8 mouse cellular contexts compared by ENCODE assay signal in genomic region chr1:82839614-82840421, GRCm38 (mm10). TPM values are rescaled to one million over a fixed set of nuclear protein-coding genes. Genes with fewer than 3 reads are reported as not detected.
DNase-seq lines count a peak whose midpoint lies in the region; ATAC-seq and TF ChIP-seq lines count a peak whose summit lies in the region.

No protein-coding gene starts in this region.

- H3K36me3 ChIP-seq in embryonic facial prominence, embryonic 11.5 days (replicated peaks; ENCODE audit: control insufficient read depth, insufficient read depth, low read depth, low read length) = no peaks in the 10 kb centered on the region
- no peaks in the 10 kb centered on the region for H3K36me3 ChIP-seq in hindbrain, embryonic 14.5 days (replicated peaks; ENCODE audit: control insufficient read depth, insufficient read depth)
- no peaks in the 10 kb centered on the region for H3K36me3 ChIP-seq in lung, postnatal 0 days (ENCODE audit: insufficient read depth, low read length)
- no peaks in the 10 kb centered on the region for H3K36me3 ChIP-seq in stomach, embryonic 14.5 days (ENCODE audit: control insufficient read depth, insufficient read depth, low read length)

- no peak for TF ChIP-seq CTCF in lung, postnatal 0 days (IDR thresholded peaks at IDR 0.05)

- TF ChIP-seq EP300 in lung, postnatal 0 days (IDR thresholded peaks at IDR 0.05) = no peak

- no peaks in the 10 kb centered on the region for H3K9me3 ChIP-seq in embryonic facial prominence, embryonic 11.5 days (replicated peaks; ENCODE audit: control insufficient read depth, low read length)
- H3K9me3 ChIP-seq in hindbrain, embryonic 14.5 days (ENCODE audit: control insufficient read depth, low read length) = no peaks in the 10 kb centered on the region
- H3K9me3 ChIP-seq in lung, postnatal 0 days (ENCODE audit: low read length) = no peaks in the 10 kb centered on the region
- no peaks in the 10 kb centered on the region for H3K9me3 ChIP-seq in stomach, embryonic 14.5 days (ENCODE audit: control insufficient read depth, low read depth, low read length)

- peak overlapping the region; percentile 76 for H3K27ac ChIP-seq in embryonic facial prominence, embryonic 11.5 days (replicated peaks; ENCODE audit: low read depth, low read length)
- peak overlapping the region; percentile 86 for H3K27ac ChIP-seq in hindbrain, embryonic 14.5 days
- H3K27ac ChIP-seq in lung, postnatal 0 days (ENCODE audit: low read length) = peak overlapping the region; percentile 88
- H3K27ac ChIP-seq in stomach, embryonic 14.5 days (ENCODE audit: low read length) = peak overlapping the region; percentile 53; the same call in 1 of the 2 replicates

- peak; percentile 74 for ATAC-seq in embryonic facial prominence, embryonic 11.5 days (replicated peaks; ENCODE audit: insufficient number of reproducible peaks, low FRiP score, low TSS enrichment, low read depth)
- ATAC-seq in hindbrain, embryonic 14.5 days (ENCODE audit: low FRiP score) = peak; percentile 78
- ATAC-seq in lung, postnatal 0 days = peak; percentile 79
- peak; percentile 75 for ATAC-seq in stomach, embryonic 14.5 days (ENCODE audit: insufficient number of reproducible peaks, insufficient read depth, low FRiP score, low read depth)

- H3K4me3 ChIP-seq in embryonic facial prominence, embryonic 11.5 days (ENCODE audit: low read depth, low read length) = peak overlapping the region; percentile 97
- peak overlapping the region; percentile 97 for H3K4me3 ChIP-seq in hindbrain, embryonic 14.5 days (replicated peaks; ENCODE audit: low read length)
- peak overlapping the region; percentile 99 for H3K4me3 ChIP-seq in lung, postnatal 0 days (ENCODE audit: low read depth, low read length)
- peak overlapping the region; percentile 96 for H3K4me3 ChIP-seq in stomach, embryonic 14.5 days (ENCODE audit: low read depth, low read length)

- peak overlapping the region; percentile 90 for H3K9ac ChIP-seq in embryonic facial prominence, embryonic 11.5 days (replicated peaks; ENCODE audit: low read length)
- peak overlapping the region; percentile 90 for H3K9ac ChIP-seq in hindbrain, embryonic 14.5 days
- H3K9ac ChIP-seq in lung, postnatal 0 days (replicated peaks; ENCODE audit: low read depth) = peak overlapping the region; percentile 91
- H3K9ac ChIP-seq in stomach, embryonic 14.5 days (replicated peaks; ENCODE audit: low read depth, low read length) = peak overlapping the region; percentile 84

- H3K4me2 ChIP-seq in embryonic facial prominence, embryonic 11.5 days (ENCODE audit: low read depth, low read length) = peak overlapping the region; percentile 82
- peak overlapping the region; percentile 83 for H3K4me2 ChIP-seq in hindbrain, embryonic 14.5 days (replicated peaks)
- peak overlapping the region; percentile 91 for H3K4me2 ChIP-seq in lung, postnatal 0 days (replicated peaks; ENCODE audit: low read depth, low read length)
- peak overlapping the region; percentile 82 for H3K4me2 ChIP-seq in stomach, embryonic 14.5 days (replicated peaks; ENCODE audit: low read depth, low read length)

- peak; percentile 28 to 57 for DNase-seq in kidney, postnatal 25 days
- DNase-seq in kidney, postnatal 14 days = no peak
- peak; percentile 63 for DNase-seq in ES-CJ7 (ENCODE audit: low read depth, low spot score)
- DNase-seq in embryonic facial prominence, embryonic 11.5 days (ENCODE audit: low spot score) = peak; percentile 13
- DNase-seq in hindbrain, embryonic 14.5 days (ENCODE audit: low spot score) = peak; percentile 25
- peak; percentile 35 for DNase-seq in lung, postnatal 0 days (ENCODE audit: low spot score)
- DNase-seq in kidney, postnatal 36 days = no peak

- no peaks in the 10 kb centered on the region for H3K4me1 ChIP-seq in embryonic facial prominence, embryonic 11.5 days (ENCODE audit: control insufficient read depth, insufficient read depth, low read length)
- H3K4me1 ChIP-seq in hindbrain, embryonic 14.5 days (replicated peaks; ENCODE audit: control insufficient read depth, insufficient read depth, low read length) = peaks cover 20% of the 10 kb centered on the region
- H3K4me1 ChIP-seq in lung, postnatal 0 days (ENCODE audit: insufficient read depth, low read depth, low read length) = peaks cover 6% of the 10 kb centered on the region; the same call in 1 of the 2 replicates
- 0 out of 2 replicates have a peak, but pooled peaks cover 8% of the 10 kb centered on the region for H3K4me1 ChIP-seq in stomach, embryonic 14.5 days (ENCODE audit: control insufficient read depth, insufficient read depth, low read length)

- WGBS in embryonic facial prominence, embryonic 11.5 days = 1% methylated on average over 65 of the region's 86 CpGs
- WGBS in hindbrain, embryonic 14.5 days = under 1% methylated on average over 67 of the region's 86 CpGs
- WGBS in lung, postnatal 0 days = under 1% methylated on average over 43 of the region's 86 CpGs
- WGBS in stomach, embryonic 14.5 days = 1% methylated on average over 67 of the region's 86 CpGs

- H3K27me3 ChIP-seq in embryonic facial prominence, embryonic 11.5 days (ENCODE audit: control insufficient read depth, insufficient read depth, low read length) = no peaks in the 10 kb centered on the region
- no peaks in the 10 kb centered on the region for H3K27me3 ChIP-seq in hindbrain, embryonic 14.5 days (ENCODE audit: control insufficient read depth, insufficient read depth, low read length)
- H3K27me3 ChIP-seq in lung, postnatal 0 days (replicated peaks; ENCODE audit: insufficient read depth, low read length) = no peaks in the 10 kb centered on the region
- no peaks in the 10 kb centered on the region for H3K27me3 ChIP-seq in stomach, embryonic 14.5 days (ENCODE audit: control insufficient read depth, insufficient read depth, low read length)

RNA-seq across cellular contexts. Expression of gene Agfg1, which starts 0.5 kb away (rescaled TPM):
- polyA plus RNA-seq in embryonic facial prominence, embryonic 11.5 days (2014; fragmentation: Nextera tagmentation; extraction: Ambion mirVana) = 48.6 and 51.6 TPM in 2 replicates
- polyA plus RNA-seq in hindbrain, embryonic 14.5 days (2014; fragmentation: Nextera tagmentation; extraction: Ambion mirVana) = 42.9 and 46.4 TPM in 2 replicates
- 28.3 and 34.8 TPM in 2 replicates for polyA plus RNA-seq in lung, postnatal 0 days (2015; fragmentation: Nextera tagmentation; extraction: Ambion mirVana)
- 37.2 and 41.0 TPM in 2 replicates for polyA plus RNA-seq in stomach, embryonic 14.5 days (2014; fragmentation: Nextera tagmentation; extraction: Ambion mirVana)

Comparison
In these comparisons a context has a peak if more than half of its experiments do, and no peak if none do; other contexts are left out.
1. DNase-seq: peak in kidney, postnatal 25 days (2 of 2), ES-CJ7 (single experiment), embryonic facial prominence, embryonic 11.5 days (single experiment), hindbrain, embryonic 14.5 days (single experiment) and lung, postnatal 0 days (single experiment); none in kidney, postnatal 14 days (single experiment) and kidney, postnatal 36 days (0 of 2).
2. Peak in every context shown above with its lines, with median percentiles within 50 percentile points of each other: ATAC-seq, H3K27ac ChIP-seq, H3K4me2 ChIP-seq, H3K4me3 ChIP-seq and H3K9ac ChIP-seq.